Mouse (Mus musculus): Measurements from ENCODE around the gene Ccdc40.
"Not testable (repeated sequence)": the region's sequence is repeated elsewhere in the genome, so short reads cannot be mapped to it uniquely, and the experiment has no call there.

The Ccdc40 gene

GRCm38 (mm10) chr11:119237568-119238304 is 9.4 kb downstream of the Ccdc40 start:
- peak; percentile 41 to 50 for DNase-seq

GRCm38 (mm10) chr11:119238305-119238721 is 9.9 kb downstream of the Ccdc40 start:
- peak; percentile 63 to 70 for DNase-seq

- peak in 1 of 2 experiments; percentile 32 for DNase-seq
Observed at GRCm38 (mm10) chr11:119239480-119239879, 11.1 kb downstream of the Ccdc40 start.

GRCm38 (mm10) chr11:119245543-119245942 is 17.2 kb downstream of the Ccdc40 start:
- not testable (repeated sequence) for DNase-seq

- DNase-seq, result peak in 1 of 2 experiments; percentile 84
Observed at GRCm38 (mm10) chr11:119249011-119249410, 20.6 kb downstream of the Ccdc40 start.

- DNase-seq, result no peak
Observed at GRCm38 (mm10) chr11:119250998-119251397, 22.6 kb downstream of the Ccdc40 start.

- DNase-seq, result no peak
Observed at GRCm38 (mm10) chr11:119252854-119253541, 24.6 kb downstream of the Ccdc40 start.

- not testable (repeated sequence) for DNase-seq
Observed at GRCm38 (mm10) chr11:119256557-119256956, 28.2 kb downstream of the Ccdc40 start.

- DNase-seq, result no peak
Observed at GRCm38 (mm10) chr11:119258216-119258571, 29.8 kb downstream of the Ccdc40 start.

- DNase-seq, result peak; percentile 71 to 74
Observed at GRCm38 (mm10) chr11:119258572-119259322, 30.4 kb downstream of the Ccdc40 start.

- no peak for DNase-seq
Observed at GRCm38 (mm10) chr11:119259977-119260376, 31.6 kb downstream of the Ccdc40 start.

- no peak for DNase-seq
Observed at GRCm38 (mm10) chr11:119264413-119264812, 36.0 kb downstream of the Ccdc40 start.

GRCm38 (mm10) chr11:119265811-119266210 is 37.4 kb downstream of the Ccdc40 start:
- DNase-seq, result no peak

GRCm38 (mm10) chr11:119267241-119267674 is 38.9 kb downstream of the Ccdc40 start:
- peak; percentile 17 to 19 for DNase-seq

- DNase-seq, result peak; percentile 94 to 97
Observed at GRCm38 (mm10) chr11:119267768-119268556, 39.6 kb downstream of the Ccdc40 start, which contains the start of gene Gaa. Gaa (plus strand) TSS chr11:119267887.

GRCm38 (mm10) chr11:119268557-119269195 is 40.3 kb downstream of the Ccdc40 start:
- peak; percentile 42 to 48 for DNase-seq

- not testable (repeated sequence) for DNase-seq
Observed at GRCm38 (mm10) chr11:119272492-119272891, 44.1 kb downstream of the Ccdc40 start.

- DNase-seq, result no peak
Observed at GRCm38 (mm10) chr11:119273186-119273930, 45.0 kb downstream of the Ccdc40 start.

GRCm38 (mm10) chr11:119281030-119281429 is 52.7 kb downstream of the Ccdc40 start:
- DNase-seq, result no peak

- peak; percentile 75 to 82 for DNase-seq
Observed at GRCm38 (mm10) chr11:119285791-119286527, 57.6 kb downstream of the Ccdc40 start.

All from lung, adult 18-20 months (tissue).